Mouse (Mus musculus): Measurements from ENCODE around the gene Olfr807.

Olfr807 gene

GRCm38 (mm10) chr10:129757693-129758092 lies at the start of gene Olfr807:
Gene Olfr807, minus strand, starts transcription at chr10:129757793.
- DNase-seq (ENCODE audit: low spot score), result no peak

DNA sequence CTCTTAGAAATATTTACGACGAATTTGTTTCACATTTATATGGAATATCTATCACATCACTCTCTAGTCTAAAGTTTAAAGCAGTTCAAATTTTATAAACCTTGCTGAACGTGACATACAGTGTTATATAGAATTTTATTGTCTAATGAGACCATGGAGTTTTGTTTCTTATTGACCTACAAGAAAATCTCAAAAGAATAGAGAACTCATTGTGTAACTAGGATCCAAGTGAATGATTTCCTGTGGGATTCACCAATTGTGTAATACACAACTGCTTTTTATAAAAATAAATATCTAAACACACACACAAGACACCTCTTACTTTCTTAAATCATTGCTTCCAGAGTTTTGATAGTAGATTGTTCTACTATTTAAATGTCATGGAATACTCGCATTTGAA lies 46.7 kb upstream of the Olfr807 start, which contains the start of gene Olfr811:
TSS of gene Olfr811 (minus strand) at position 101 of the 400 bp plus-strand sequence.
- DNase-seq (ENCODE audit: low spot score), result no peak

DNA sequence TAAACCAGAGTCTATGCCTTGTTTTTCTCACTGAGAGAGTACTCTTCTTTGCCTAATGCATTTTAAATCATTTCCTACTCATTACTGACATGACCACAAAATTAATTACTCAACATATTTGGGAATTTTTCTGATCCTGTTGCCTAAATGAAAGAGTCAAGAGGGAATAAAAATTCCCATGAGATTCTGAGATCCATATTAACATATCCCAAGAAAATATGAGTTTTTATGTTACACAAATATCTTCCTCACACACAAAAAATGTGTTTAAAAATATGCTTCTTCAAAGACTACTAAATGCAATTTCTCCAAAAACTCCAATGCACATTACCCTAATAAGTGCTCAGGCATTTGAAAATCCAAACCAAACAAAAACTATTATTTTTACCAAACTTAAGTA lies 37.2 kb upstream of the Olfr807 start, which contains the start of gene Olfr810:
TSS of gene Olfr810 (minus strand) at position 101 of the 400 bp plus-strand sequence.
- no peak for DNase-seq (ENCODE audit: low spot score)

DNA sequence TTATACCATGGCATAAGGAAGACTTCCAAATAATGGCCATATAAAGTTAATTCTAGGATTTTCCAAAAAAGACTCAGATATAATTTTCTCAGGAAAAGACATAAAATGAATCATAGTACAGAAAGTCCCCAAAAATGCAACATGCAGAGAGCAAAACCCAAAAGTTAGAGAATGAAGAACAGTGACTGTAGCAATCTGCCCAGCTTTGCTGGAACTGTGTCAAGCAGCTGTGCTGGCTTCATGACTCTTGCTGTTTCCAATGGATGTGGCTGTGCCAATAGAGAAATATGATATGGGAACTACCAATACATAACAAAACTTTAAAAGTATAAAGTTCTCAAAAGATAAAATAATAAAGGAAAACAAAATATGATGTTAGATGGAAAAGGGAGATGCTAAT lies 20.5 kb upstream of the Olfr807 start:
- no peak for DNase-seq (ENCODE audit: low spot score)

GRCm38 (mm10) chr10:129774338-129774737 lies 16.7 kb upstream of the Olfr807 start, which contains the start of gene Olfr809:
Gene Olfr809, plus strand, starts transcription at chr10:129774638.
- no peak for DNase-seq (ENCODE audit: low spot score)

DNA sequence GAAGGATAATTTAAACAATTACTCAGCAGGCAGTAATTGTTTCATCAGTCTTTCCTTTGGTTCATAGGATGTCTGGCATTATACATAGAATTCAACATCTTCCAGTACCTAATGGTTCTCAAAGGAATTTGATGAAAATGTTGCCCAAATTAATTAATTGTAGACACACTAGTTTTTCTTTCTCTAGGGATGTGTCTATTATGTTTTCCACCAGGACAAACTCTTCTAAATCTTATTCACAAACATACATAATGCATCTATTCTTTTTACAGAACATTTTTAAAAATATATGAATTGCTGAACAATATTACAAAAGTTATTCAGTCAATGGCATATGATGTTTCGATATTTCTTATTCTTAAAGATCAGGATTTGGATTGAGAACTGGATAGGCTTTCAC lies 7.6 kb upstream of the Olfr807 start, which contains the start of gene Olfr808:
TSS of gene Olfr808 (plus strand) at position 301 of the 400 bp plus-strand sequence.
- DNase-seq (ENCODE audit: low spot score), result no peak

DNA sequence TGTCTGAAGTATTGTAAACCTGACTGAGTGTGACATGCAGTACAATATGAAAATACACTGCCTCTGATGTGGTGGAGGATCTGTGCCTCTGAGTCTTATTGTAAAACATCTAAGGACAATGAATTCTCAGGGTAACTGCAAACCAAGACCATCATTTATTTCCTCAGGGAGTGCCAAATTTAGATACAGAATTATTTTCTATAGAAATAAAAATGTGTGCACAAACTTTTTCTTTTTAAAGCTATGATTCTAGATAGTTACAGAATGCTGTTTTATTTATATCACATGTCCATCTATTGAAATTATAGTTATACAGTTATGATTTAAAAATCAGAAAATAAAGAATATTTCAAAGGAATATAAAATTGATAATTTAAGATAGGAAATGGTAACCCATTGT lies 15.8 kb downstream of the Olfr807 start, which contains the start of gene Olfr806:
TSS of gene Olfr806 (minus strand) at position 101 of the 400 bp plus-strand sequence.
- DNase-seq (ENCODE audit: low spot score), result no peak

- DNase-seq (ENCODE audit: low spot score), result no peak
Measured at GRCm38 (mm10) chr10:129729275-129729674, 28.3 kb downstream of the Olfr807 start, which contains the start of gene Olfr805. Gene Olfr805, minus strand, starts transcription at chr10:129729375.

Data from T-cell, adult 2 months (primary cell).